Comparison of ENCODE assay signal across 16 mouse cellular contexts in the genomic region with DNA sequence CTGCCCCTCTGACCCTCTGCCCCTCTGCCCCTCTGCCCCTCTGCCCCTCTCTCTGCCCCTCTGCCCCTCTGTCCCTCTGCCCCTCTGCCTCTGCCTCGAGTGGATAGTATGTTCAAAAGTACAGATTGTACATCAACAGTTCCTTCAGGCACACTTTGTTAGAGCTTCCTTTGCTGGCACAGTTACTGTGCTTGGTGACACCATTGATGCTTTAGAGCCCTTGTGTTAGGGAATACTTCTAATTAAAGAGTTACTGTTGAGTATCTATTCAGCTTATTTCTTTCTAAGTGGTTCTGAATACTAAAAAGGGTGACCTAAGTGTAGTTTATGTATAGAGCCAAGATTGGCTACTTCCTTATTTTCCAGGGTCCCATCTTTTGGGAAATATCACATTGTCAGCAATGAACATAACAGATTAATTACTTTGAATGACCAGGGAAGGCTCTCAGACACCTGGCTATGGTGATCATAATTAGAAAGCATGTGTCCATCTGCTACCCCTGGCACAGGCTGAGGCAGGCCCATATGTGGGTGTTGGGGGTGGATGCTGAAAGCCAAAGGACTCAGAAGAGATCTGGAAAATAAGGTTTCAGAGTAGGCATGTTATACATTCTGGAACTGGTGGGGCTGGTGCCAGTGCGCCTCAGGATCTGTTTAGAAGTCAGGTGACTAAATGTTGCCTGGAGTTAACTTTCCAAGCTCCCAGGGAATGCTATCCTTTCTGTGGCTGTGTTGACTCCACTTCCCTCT.
A peak's percentile ranks its signal among the peaks of the same experiment; 100 is the strongest.
DNase-seq lines count a peak whose midpoint lies in the region; ATAC-seq lines count a peak whose summit lies in the region.
"Had no signal": no experiment of that assay in that cellular context is flagged by ENCODE, and none has a peak within 500 bp of the region (broad histone marks: within the 10 kb centered on the region; RNA-seq: fewer than 3 reads in every experiment).

No protein-coding gene starts in this region.

- no peak overlapping the region for H3K4me3 ChIP-seq in hindbrain, embryonic 15.5 days
- H3K4me3 ChIP-seq in hindbrain, embryonic 12.5 days, result no peak overlapping the region
- no peak overlapping the region for H3K4me3 ChIP-seq in liver, embryonic 12.5 days
- H3K4me3 ChIP-seq: gastrocnemius, adult 2 months; intestine, embryonic 15.5 days; limb, embryonic 15.5 days; midbrain, embryonic 15.5 days; neural tube, embryonic 12.5 days had no signal

- H3K27me3 ChIP-seq in hindbrain, embryonic 15.5 days, result no peaks in the 10 kb centered on the region
- no peaks in the 10 kb centered on the region for H3K27me3 ChIP-seq in hindbrain, embryonic 12.5 days
- no peaks in the 10 kb centered on the region for H3K27me3 ChIP-seq in liver, embryonic 12.5 days (replicated peaks)
- H3K27me3 ChIP-seq: intestine, embryonic 15.5 days; limb, embryonic 15.5 days; midbrain, embryonic 15.5 days; neural tube, embryonic 12.5 days had no signal

- DNase-seq in right cerebral cortex, postnatal 25 days, result peak; percentile 11
- no peak for DNase-seq in right cerebral cortex, postnatal 4 days
- peak; percentile 83 to 90 for DNase-seq in cerebellum, postnatal 14 days
- no peak for DNase-seq in adrenal gland, adult 2 months
- no peak for DNase-seq in adrenal gland, postnatal 4 days (ENCODE audit: low spot score in 2 of 2)
- DNase-seq: gastrocnemius, adult 2 months; heart, adult 18-20 months; kidney, postnatal 10 days; lung, adult 2 months had no signal

- no peaks in the 10 kb centered on the region for H3K9me3 ChIP-seq in hindbrain, embryonic 15.5 days
- no peaks in the 10 kb centered on the region for H3K9me3 ChIP-seq in hindbrain, embryonic 12.5 days (replicated peaks)
- H3K9me3 ChIP-seq in liver, embryonic 12.5 days (replicated peaks), result no peaks in the 10 kb centered on the region
- H3K9me3 ChIP-seq: intestine, embryonic 15.5 days; limb, embryonic 15.5 days; midbrain, embryonic 15.5 days; neural tube, embryonic 12.5 days had no signal

- ATAC-seq in hindbrain, embryonic 15.5 days (ENCODE audit: low FRiP score, low read depth), result peak; percentile 76; the same call in 1 of the 2 replicates
- ATAC-seq in hindbrain, embryonic 12.5 days (ENCODE audit: low FRiP score), result no peak
- no peak for ATAC-seq in liver, embryonic 12.5 days
- ATAC-seq: intestine, embryonic 15.5 days; midbrain, embryonic 15.5 days had no signal

- WGBS in hindbrain, embryonic 15.5 days, result 52% methylated on average over 2 of the region's 2 CpGs
- WGBS in hindbrain, embryonic 12.5 days, result 66% methylated on average over 2 of the region's 2 CpGs
- WGBS in liver, embryonic 12.5 days (ENCODE audit: insufficient replicate concordance), result 32% methylated on average over 2 of the region's 2 CpGs

- no peak overlapping the region for H3K27ac ChIP-seq in hindbrain, embryonic 15.5 days (replicated peaks)
- no peak overlapping the region for H3K27ac ChIP-seq in hindbrain, embryonic 12.5 days
- no peak overlapping the region for H3K27ac ChIP-seq in liver, embryonic 12.5 days
- H3K27ac ChIP-seq: gastrocnemius, adult 2 months; intestine, embryonic 15.5 days; limb, embryonic 15.5 days; midbrain, embryonic 15.5 days; neural tube, embryonic 12.5 days had no signal

- peaks cover 3% of the 10 kb centered on the region; the same call in 1 of the 2 replicates for H3K36me3 ChIP-seq in hindbrain, embryonic 15.5 days
- H3K36me3 ChIP-seq in hindbrain, embryonic 12.5 days, result no peaks in the 10 kb centered on the region
- no peaks in the 10 kb centered on the region for H3K36me3 ChIP-seq in liver, embryonic 12.5 days
- H3K36me3 ChIP-seq: intestine, embryonic 15.5 days; limb, embryonic 15.5 days; midbrain, embryonic 15.5 days; neural tube, embryonic 12.5 days had no signal

- H3K4me1 ChIP-seq in hindbrain, embryonic 15.5 days (replicated peaks), result no peaks in the 10 kb centered on the region
- H3K4me1 ChIP-seq in hindbrain, embryonic 12.5 days, result no peaks in the 10 kb centered on the region
- H3K4me1 ChIP-seq in liver, embryonic 12.5 days, result no peaks in the 10 kb centered on the region
- H3K4me1 ChIP-seq: intestine, embryonic 15.5 days; limb, embryonic 15.5 days; midbrain, embryonic 15.5 days; neural tube, embryonic 12.5 days had no signal

- H3K9ac ChIP-seq in hindbrain, embryonic 15.5 days, result no peak overlapping the region
- H3K9ac ChIP-seq in hindbrain, embryonic 12.5 days, result no peak overlapping the region
- no peak overlapping the region for H3K9ac ChIP-seq in liver, embryonic 12.5 days
- H3K9ac ChIP-seq: intestine, embryonic 15.5 days; limb, embryonic 15.5 days; midbrain, embryonic 15.5 days; neural tube, embryonic 12.5 days had no signal

- no peak overlapping the region for H3K4me2 ChIP-seq in hindbrain, embryonic 15.5 days
- no peak overlapping the region for H3K4me2 ChIP-seq in hindbrain, embryonic 12.5 days (replicated peaks)
- H3K4me2 ChIP-seq in liver, embryonic 12.5 days, result no peak overlapping the region
- H3K4me2 ChIP-seq: intestine, embryonic 15.5 days; limb, embryonic 15.5 days; midbrain, embryonic 15.5 days; neural tube, embryonic 12.5 days had no signal

Comparison
In these comparisons a context has a peak if more than half of its experiments do, and no peak if none do; other contexts are left out.
1. DNase-seq: peak in right cerebral cortex, postnatal 25 days (single experiment) and cerebellum, postnatal 14 days (2 of 2); none in right cerebral cortex, postnatal 4 days (single experiment), adrenal gland, adult 2 months (single experiment) and adrenal gland, postnatal 4 days (0 of 2).